Mouse (Mus musculus) layer of hippocampus, adult 9-11 months (tissue): ENCODE data around the gene Clec14a.
"Not testable (repeated sequence)": the region's sequence is repeated elsewhere in the genome, so short reads cannot be mapped to it uniquely, and the experiment has no call there.

Source experiments
- DNase-seq: peaks from one replicate; pipeline ENCODE4 v3.0.0; 2022

Gene Clec14a

DNA sequence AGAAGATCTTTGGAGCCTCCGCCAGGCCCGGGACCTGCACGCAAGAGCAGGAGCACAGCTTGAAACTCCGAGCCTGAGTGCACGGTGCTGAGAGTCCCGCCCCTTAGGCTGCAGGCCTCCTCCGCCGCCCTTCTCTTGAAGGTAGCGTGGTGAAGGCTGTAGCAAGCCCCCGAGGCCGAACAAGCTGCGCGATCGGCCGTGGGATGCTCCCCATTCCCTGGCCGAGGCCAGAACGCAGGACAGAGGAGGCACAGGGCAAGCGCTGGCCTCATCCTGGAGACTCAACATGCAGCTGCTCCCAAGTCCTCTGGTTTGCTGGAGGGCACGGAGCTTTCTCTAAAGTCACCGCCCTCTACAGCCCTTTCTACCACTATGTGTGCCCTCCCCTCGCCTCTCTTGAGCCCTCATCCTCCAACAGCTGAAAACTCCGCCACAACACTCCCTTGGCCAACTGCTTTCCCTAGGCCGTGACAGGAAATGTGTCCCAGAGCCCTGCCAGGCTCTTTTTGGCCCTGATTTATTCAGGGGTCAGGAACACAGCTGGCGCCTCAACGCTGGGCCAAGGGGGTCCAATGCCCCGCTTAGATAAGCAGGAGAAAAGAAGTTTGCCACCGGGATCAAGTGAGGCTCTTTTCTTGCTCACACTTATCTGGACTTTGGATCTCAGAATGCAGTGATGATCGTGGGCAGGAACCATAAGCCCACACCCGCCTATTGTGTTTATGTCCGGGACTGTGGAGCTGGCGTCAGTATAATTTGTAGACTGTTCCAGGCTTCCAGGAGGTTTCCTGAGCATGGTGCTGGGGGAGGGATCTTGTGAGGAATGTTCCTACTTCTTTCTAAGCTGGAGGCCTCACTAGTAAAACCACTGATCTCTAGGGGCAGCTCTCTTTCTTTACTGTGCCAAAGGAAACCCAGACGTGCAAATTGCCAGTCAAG, at the start of gene Clec14a:
Clec14a (minus strand) TSS at position 728 of the 939 bp plus-strand sequence.
- DNase-seq: no peak

DNA sequence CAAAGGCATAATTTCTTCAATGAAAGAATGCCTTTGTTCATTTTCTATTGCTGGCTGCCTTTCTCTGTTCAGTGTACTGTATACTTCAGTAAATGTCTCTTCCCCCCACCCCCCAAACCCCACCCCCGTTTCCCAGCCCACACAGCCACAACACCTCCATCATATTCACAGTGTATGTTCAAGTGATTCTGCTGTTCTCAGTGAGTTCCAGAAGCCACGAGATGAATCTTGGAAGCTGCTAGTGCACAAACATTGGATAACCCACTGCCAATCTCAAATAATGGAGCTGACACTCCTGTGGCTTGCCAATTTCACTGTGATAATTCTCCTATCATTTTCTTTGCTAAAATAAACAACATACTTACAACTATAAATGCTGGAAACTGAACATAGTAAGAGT, 38.7 kb upstream of the Clec14a start:
- peak; percentile 9 for DNase-seq

- DNase-seq: not testable (repeated sequence)
Observed at GRCm38 (mm10) chr12:58306402-58306801, 37.3 kb upstream of the Clec14a start.

GRCm38 (mm10) chr12:58305567-58305966, 36.5 kb upstream of the Clec14a start:
- DNase-seq: no peak

GRCm38 (mm10) chr12:58296980-58297379, 27.9 kb upstream of the Clec14a start:
- no peak for DNase-seq

DNA sequence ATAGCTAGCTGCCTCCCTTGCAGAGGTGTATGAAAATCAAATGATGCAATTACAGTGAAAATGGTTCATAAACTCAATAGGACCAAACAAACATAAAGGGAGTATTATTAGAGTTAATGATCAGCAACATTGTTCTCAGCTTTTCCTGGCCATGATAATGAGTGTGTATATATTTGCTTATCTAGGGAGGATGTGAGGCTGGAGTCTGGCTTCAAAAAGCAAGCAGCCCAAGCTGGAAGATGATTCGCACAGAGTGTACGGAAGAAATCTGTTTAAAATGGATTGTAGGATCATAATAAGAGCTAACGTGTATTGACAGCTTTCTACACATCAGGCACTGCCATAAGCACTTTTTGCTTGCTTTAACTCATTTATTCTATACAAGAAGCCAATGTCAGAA, 16.8 kb upstream of the Clec14a start:
- no peak for DNase-seq

- no peak for DNase-seq
Observed at GRCm38 (mm10) chr12:58270520-58270919, 1.4 kb upstream of the Clec14a start.

GRCm38 (mm10) chr12:58269505-58269904, 415 bp upstream of the Clec14a start:
- DNase-seq: no peak

DNA sequence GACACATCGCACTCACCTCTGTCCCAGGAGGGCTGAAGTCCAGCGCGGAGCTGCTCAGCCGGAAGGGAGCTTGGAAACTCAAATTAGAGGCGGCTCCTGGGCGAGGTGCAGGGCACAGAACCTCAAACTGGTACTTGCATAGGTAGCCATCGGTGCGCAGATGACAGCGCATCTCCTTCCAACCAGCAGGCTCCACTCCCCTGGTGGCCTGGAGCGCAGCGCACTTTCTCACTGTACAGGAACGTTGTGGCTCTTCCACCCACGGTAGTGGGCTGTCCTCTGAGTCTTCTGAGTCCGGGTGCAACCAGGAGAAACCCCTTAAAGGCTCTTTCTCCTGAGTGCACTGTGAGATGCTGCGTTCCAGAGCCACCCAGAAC, 916 bp downstream of the Clec14a start:
- DNase-seq: no peak

DNA sequence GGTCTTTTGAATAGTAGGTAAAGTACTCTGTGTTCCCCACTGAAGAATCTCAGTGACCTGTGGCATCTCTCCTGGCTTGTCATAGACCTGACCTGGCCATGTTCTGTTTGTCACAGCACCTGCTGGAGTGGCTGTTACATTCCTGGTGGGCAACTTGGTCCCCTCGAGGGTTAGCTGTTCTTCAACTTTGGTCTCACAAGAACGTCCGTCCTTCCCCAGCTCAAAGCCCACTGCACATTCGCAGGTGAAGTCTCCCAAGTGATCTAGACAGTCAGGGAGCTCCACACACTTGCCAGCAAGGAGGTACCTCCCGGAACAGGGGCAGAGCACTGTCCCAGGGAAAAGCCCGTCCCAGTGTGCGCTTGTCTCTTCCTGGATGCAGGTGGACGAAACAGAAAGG, 1.3 kb downstream of the Clec14a start:
- DNase-seq: no peak

- DNase-seq: no peak
Observed at GRCm38 (mm10) chr12:58251901-58252300, 17.2 kb downstream of the Clec14a start.

DNA sequence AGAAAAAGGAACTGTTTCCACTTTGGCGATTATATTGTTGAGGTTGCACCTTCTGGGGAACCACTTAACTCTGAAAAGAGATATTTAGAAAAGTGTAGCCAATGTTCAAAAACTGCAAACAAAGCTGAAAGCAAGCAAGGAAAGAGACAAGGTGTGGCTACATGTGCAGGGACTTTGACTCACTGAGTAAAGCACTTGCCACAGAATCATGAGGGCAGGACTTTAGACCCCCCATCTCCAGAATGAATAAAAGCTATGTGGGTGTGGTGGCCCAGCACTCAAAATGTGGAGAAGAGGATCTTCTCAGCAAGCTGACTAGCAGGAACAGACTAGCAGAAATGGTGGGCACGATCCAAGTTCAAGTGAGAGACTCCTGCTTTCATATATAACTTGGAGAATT, 36.6 kb downstream of the Clec14a start:
- no peak for DNase-seq

DNA sequence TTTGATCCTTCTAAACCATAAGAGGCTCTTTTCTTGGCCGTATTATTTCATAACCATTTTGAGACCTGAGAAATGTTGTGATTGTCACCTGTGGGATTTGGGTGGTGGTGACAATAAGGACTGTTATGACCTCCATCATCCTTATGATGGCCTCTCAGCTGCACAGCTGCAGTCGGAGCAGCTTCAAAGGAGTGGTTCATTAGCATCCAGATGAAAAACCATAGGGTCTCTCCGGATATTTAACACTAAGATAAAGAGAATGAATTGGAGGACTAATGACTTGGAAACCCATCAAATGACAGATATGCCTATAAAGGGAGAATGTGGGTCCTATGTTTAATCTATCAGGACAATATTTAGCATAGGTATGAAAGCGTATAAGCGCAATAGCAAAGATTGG, 43.4 kb downstream of the Clec14a start:
- DNase-seq: no peak

GRCm38 (mm10) chr12:58219078-58219477, 50.0 kb downstream of the Clec14a start:
- no peak for DNase-seq

DNA sequence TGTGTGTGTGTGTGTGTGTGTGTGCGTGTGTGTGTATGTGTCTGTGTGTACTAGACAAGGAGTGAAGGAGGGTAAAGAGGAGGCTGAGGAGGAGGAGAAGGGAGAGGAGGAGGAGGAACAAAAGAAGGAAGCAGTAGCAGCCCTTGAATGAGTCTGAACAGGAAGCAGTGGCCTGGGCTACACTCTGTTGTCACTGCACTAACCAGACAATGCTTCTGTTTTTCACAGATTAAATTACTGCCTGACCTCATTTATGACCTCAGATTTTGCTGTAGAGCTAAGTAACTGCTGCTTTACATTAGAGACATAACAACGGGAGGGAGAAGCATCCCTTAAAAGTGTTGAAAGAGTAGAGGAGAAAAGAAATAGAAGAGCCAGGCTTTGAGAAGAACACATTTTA, 52.9 kb downstream of the Clec14a start:
- DNase-seq: no peak
